Mouse (Mus musculus): ENCODE results near the gene Myo1h.

Myo1h gene

GRCm38 (mm10) chr5:114359586-114359985, 70.6 kb downstream of the Myo1h start:
- DNase-seq (ENCODE audit: low spot score in 2 of 2): no peak

- no peak for DNase-seq (ENCODE audit: low spot score in 2 of 2)
Measured at GRCm38 (mm10) chr5:114360968-114361367, 72.0 kb downstream of the Myo1h start.

GRCm38 (mm10) chr5:114365043-114365752, 76.2 kb downstream of the Myo1h start:
- no peak for DNase-seq (ENCODE audit: low spot score in 2 of 2)

GRCm38 (mm10) chr5:114368121-114368520, 79.2 kb downstream of the Myo1h start:
- DNase-seq (ENCODE audit: low spot score in 2 of 2): no peak

- DNase-seq (ENCODE audit: low spot score in 2 of 2): no peak
Measured at GRCm38 (mm10) chr5:114368803-114369496, 80.0 kb downstream of the Myo1h start.

GRCm38 (mm10) chr5:114369921-114370320, 81.0 kb downstream of the Myo1h start:
- no peak for DNase-seq (ENCODE audit: low spot score in 2 of 2)

- no peak for DNase-seq (ENCODE audit: low spot score in 2 of 2)
Measured at GRCm38 (mm10) chr5:114370371-114370776, 81.4 kb downstream of the Myo1h start.

GRCm38 (mm10) chr5:114371331-114371730, 82.4 kb downstream of the Myo1h start:
- DNase-seq (ENCODE audit: low spot score in 2 of 2): no peak

GRCm38 (mm10) chr5:114371731-114372473, 82.9 kb downstream of the Myo1h start:
- no peak for DNase-seq (ENCODE audit: low spot score in 2 of 2)

- no peak for DNase-seq (ENCODE audit: low spot score in 2 of 2)
Measured at GRCm38 (mm10) chr5:114372565-114372964, 83.6 kb downstream of the Myo1h start.

GRCm38 (mm10) chr5:114373174-114373573, 84.2 kb downstream of the Myo1h start:
- no peak for DNase-seq (ENCODE audit: low spot score in 2 of 2)

- DNase-seq (ENCODE audit: low spot score in 2 of 2): no peak
Measured at GRCm38 (mm10) chr5:114373581-114373980, 84.6 kb downstream of the Myo1h start.

GRCm38 (mm10) chr5:114374409-114375213, 85.6 kb downstream of the Myo1h start:
- peak; percentile 43 to 46 for DNase-seq (ENCODE audit: low spot score in 2 of 2)

GRCm38 (mm10) chr5:114378177-114378920, 89.4 kb downstream of the Myo1h start:
- DNase-seq (ENCODE audit: low spot score in 2 of 2): peak; percentile 39 to 60

GRCm38 (mm10) chr5:114378936-114379335, 90.0 kb downstream of the Myo1h start:
- DNase-seq (ENCODE audit: low spot score in 2 of 2): no peak

GRCm38 (mm10) chr5:114379763-114380162, 90.8 kb downstream of the Myo1h start:
- DNase-seq (ENCODE audit: low spot score in 2 of 2): peak in 1 of 2 experiments; percentile 21

GRCm38 (mm10) chr5:114380209-114381012, 91.4 kb downstream of the Myo1h start, which contains the start of the genes Kctd10 and Ube3b:
Gene Kctd10, minus strand, starts transcription at chr5:114380508.
Gene Ube3b, plus strand, starts transcription at chr5:114380607.
- peak; percentile 85 for DNase-seq (ENCODE audit: low spot score in 2 of 2)

- DNase-seq (ENCODE audit: low spot score in 2 of 2): no peak
Measured at GRCm38 (mm10) chr5:114381013-114381351, 92.0 kb downstream of the Myo1h start.

- peak in 1 of 2 experiments; percentile 64 for DNase-seq (ENCODE audit: low spot score in 2 of 2)
Measured at GRCm38 (mm10) chr5:114383184-114383904, 94.4 kb downstream of the Myo1h start.
